10 mouse cellular contexts compared by ENCODE assay signal in genomic region chr17:42989981-42990380, GRCm38 (mm10). TPM values are rescaled to one million over a fixed set of nuclear protein-coding genes. Genes with fewer than 3 reads are reported as not detected.
DNase-seq lines count a peak whose midpoint lies in the region; ATAC-seq lines count a peak whose summit lies in the region.
"Had no signal": no experiment of that assay in that cellular context is flagged by ENCODE, and none has a peak within 500 bp of the region (broad histone marks: within the 10 kb centered on the region; RNA-seq: fewer than 3 reads in every experiment).

No protein-coding gene starts in this region.

- H3K4me1 ChIP-seq in midbrain, embryonic 13.5 days (replicated peaks) = no peaks in the 10 kb centered on the region
- H3K4me1 ChIP-seq in midbrain, embryonic 10.5 days = no peaks in the 10 kb centered on the region
- H3K4me1 ChIP-seq: limb, embryonic 13.5 days had no signal

- no peak overlapping the region for H3K27ac ChIP-seq in midbrain, embryonic 13.5 days
- H3K27ac ChIP-seq in midbrain, embryonic 10.5 days (replicated peaks) = no peak overlapping the region
- H3K27ac ChIP-seq: limb, embryonic 13.5 days had no signal

- no peak overlapping the region for H3K9ac ChIP-seq in midbrain, embryonic 13.5 days (replicated peaks)
- H3K9ac ChIP-seq: limb, embryonic 13.5 days had no signal

- H3K4me3 ChIP-seq in midbrain, embryonic 13.5 days (replicated peaks) = no peak overlapping the region
- no peak overlapping the region for H3K4me3 ChIP-seq in midbrain, embryonic 10.5 days
- H3K4me3 ChIP-seq: limb, embryonic 13.5 days had no signal

- intact Hi-C loops in heart, postnatal 10 days (cut with DNase I) = no loop called here

- H3K4me2 ChIP-seq in midbrain, embryonic 13.5 days (replicated peaks) = no peak overlapping the region
- H3K4me2 ChIP-seq: limb, embryonic 13.5 days had no signal

- 0 out of 2 replicates have a peak, but pooled peaks have one; percentile 27 for ATAC-seq in midbrain, embryonic 13.5 days
- ATAC-seq in megakaryocyte, adult 5-6 weeks (ENCODE audit: poor library complexity, severe bottlenecking) = no peak

- 90% methylated on average over 4 of the region's 4 CpGs for WGBS in midbrain, embryonic 13.5 days
- 90% methylated on average over 4 of the region's 4 CpGs for WGBS in midbrain, embryonic 10.5 days

- no peaks in the 10 kb centered on the region for H3K9me3 ChIP-seq in midbrain, embryonic 13.5 days
- H3K9me3 ChIP-seq in midbrain, embryonic 10.5 days (replicated peaks) = no peaks in the 10 kb centered on the region
- H3K9me3 ChIP-seq: limb, embryonic 13.5 days had no signal

- no peaks in the 10 kb centered on the region for H3K27me3 ChIP-seq in midbrain, embryonic 13.5 days
- no peaks in the 10 kb centered on the region for H3K27me3 ChIP-seq in midbrain, embryonic 10.5 days (ENCODE audit: low read depth, poor library complexity, severe bottlenecking)
- no peaks in the 10 kb centered on the region for H3K27me3 ChIP-seq in splenic B cell, adult 2 months (ENCODE audit: control insufficient read depth, insufficient read depth, low read length, poor library complexity, severe bottlenecking)
- H3K27me3 ChIP-seq: limb, embryonic 13.5 days had no signal

- DNase-seq in heart, adult 11 months = peak; percentile 78
- no peak for DNase-seq in heart, postnatal 10 days
- no peak for DNase-seq in midbrain, embryonic 10.5 days (ENCODE audit: low spot score)
- peak; percentile 79 for DNase-seq in R1 (ENCODE audit: low read depth, low spot score)
- DNase-seq in splenic B cell, adult 2 months (ENCODE audit: low read depth, low spot score) = peak; percentile 9
- DNase-seq in ovary, postnatal 36 days (ENCODE audit: low spot score) = no peak
- DNase-seq: cerebellum, adult 18-20 months had no signal

- H3K36me3 ChIP-seq in midbrain, embryonic 13.5 days = no peaks in the 10 kb centered on the region
- H3K36me3 ChIP-seq in midbrain, embryonic 10.5 days = no peaks in the 10 kb centered on the region
- no peaks in the 10 kb centered on the region for H3K36me3 ChIP-seq in splenic B cell, adult 2 months (ENCODE audit: control insufficient read depth, insufficient read depth, low read length, poor library complexity, severe bottlenecking)
- H3K36me3 ChIP-seq: limb, embryonic 13.5 days had no signal

RNA-seq across cellular contexts. Expression of gene Tnfrsf21, which starts 26.4 kb away (rescaled TPM):
- total RNA-seq in heart, postnatal 10 days (2021) = 10 to 100 TPM; 16.0 to 20.2 TPM
- polyA plus RNA-seq in midbrain, embryonic 13.5 days (2015; fragmentation: Nextera tagmentation; extraction: Ambion mirVana) = 45.6 and 46.1 TPM in 2 replicates
- 25.4 and 29.1 TPM in 2 replicates for polyA plus RNA-seq in midbrain, embryonic 10.5 days (2016; fragmentation: Nextera tagmentation; extraction: Ambion mirVana)
- total RNA-seq in megakaryocyte, adult 5-6 weeks (2015) = 107 and 122 TPM in 2 replicates
- total RNA-seq in megakaryocyte, adult 5-6 weeks (2017) = 95.1 and 116 TPM in 2 replicates

Comparison
In these comparisons a context has a peak if more than half of its experiments do, and no peak if none do; other contexts are left out.
1. DNase-seq: peak in heart, adult 11 months (single experiment), R1 (single experiment) and splenic B cell, adult 2 months (single experiment); none in heart, postnatal 10 days (0 of 2), midbrain, embryonic 10.5 days (single experiment) and ovary, postnatal 36 days (single experiment).
2. RNA of gene Tnfrsf21, which starts 26.4 kb away (total RNA-seq): 95.1 to 122 TPM in megakaryocyte, adult 5-6 weeks; 16.0 to 20.2 TPM in heart, postnatal 10 days; every median in the first group is over 4 times any median in the second.